Mouse (Mus musculus) spleen, adult 2 months (tissue): ENCODE measurements around the gene Crkl.

Experiments
- CTCF ChIP-seq: fragments of 200-500 bp; IDR thresholded peaks from 2 replicates; pipeline ENCODE4 v1.5.1; 2011; ENCODE audit warnings: mild to moderate bottlenecking, inconsistent platforms; ENCODE audit not compliant: insufficient read depth, insufficient read length, insufficient replicate concordance; ENCODE audit errors: extremely low read depth
- POLR2A ChIP-seq: fragments of 200-500 bp; IDR thresholded peaks from 2 replicates; pipeline ENCODE4 v1.6.1; 2011; ENCODE audit warnings: low read depth, low read length, inconsistent platforms

- TF ChIP-seq CTCF (no peak), POLR2A (no peak)
Measured at GRCm38 (mm10) chr16:17405736-17406443, 45.9 kb upstream of the Crkl start, which contains the start of the genes Snap29 and Pi4ka.
